Mouse (Mus musculus) macrophage (primary cell): Measurements from ENCODE around the gene Saxo2. TPM values are rescaled to one million over a fixed set of nuclear protein-coding genes. Genes with fewer than 3 reads are reported as not detected.

ENCODE experiments used
- H3K27ac ChIP-seq: fragments of 350-480 bp; formaldehyde crosslinking; 2 replicates; pipeline ENCODE4 v1.9.0; 2021
- H3K36me3 ChIP-seq: fragments of 350-480 bp; formaldehyde crosslinking; 2 replicates; pipeline ENCODE4 v1.9.0; 2021; ENCODE audit errors: inconsistent target
- H3K4me3 ChIP-seq: fragments of 350-480 bp; formaldehyde crosslinking; 2 replicates; pipeline ENCODE4 v1.9.0; 2021; ENCODE audit errors: inconsistent target
- H3K79me2 ChIP-seq: fragments of 350-480 bp; formaldehyde crosslinking; 2 replicates; pipeline ENCODE4 v1.9.0; 2021; ENCODE audit errors: inconsistent target
- WGBS: methylation state at CpG from one replicate; pipeline ENCODE4 v1.1.7; 2026; ENCODE audit warnings: inconsistent platforms; ENCODE audit not compliant: missing documents; 5-methylcytosine and 5-hydroxymethylcytosine counted together
- polyA plus RNA-seq: library from polyadenylated mRNA; stranded (reverse); fragments of 250-400 nt; gene quantifications from 3 replicates; pipeline ENCODE4 v1.2.4, GENCODE M21; 2018; ENCODE audit warnings: inconsistent platforms

Gene Saxo2
- polyA plus RNA-seq, 1 experiment from 2014 or later: 0.14 TPM

GRCm38 (mm10) chr7:82602008-82602407 lies 46.3 kb downstream of the Saxo2 start:
- H3K79me2 ChIP-seq: no peaks in the 10 kb centered on the region
- H3K27ac ChIP-seq: no peak overlapping the region
- WGBS: 0% methylated on average over 4 of the region's 4 CpGs
- H3K4me3 ChIP-seq: no peak overlapping the region
- no peaks in the 10 kb centered on the region for H3K36me3 ChIP-seq

DNA sequence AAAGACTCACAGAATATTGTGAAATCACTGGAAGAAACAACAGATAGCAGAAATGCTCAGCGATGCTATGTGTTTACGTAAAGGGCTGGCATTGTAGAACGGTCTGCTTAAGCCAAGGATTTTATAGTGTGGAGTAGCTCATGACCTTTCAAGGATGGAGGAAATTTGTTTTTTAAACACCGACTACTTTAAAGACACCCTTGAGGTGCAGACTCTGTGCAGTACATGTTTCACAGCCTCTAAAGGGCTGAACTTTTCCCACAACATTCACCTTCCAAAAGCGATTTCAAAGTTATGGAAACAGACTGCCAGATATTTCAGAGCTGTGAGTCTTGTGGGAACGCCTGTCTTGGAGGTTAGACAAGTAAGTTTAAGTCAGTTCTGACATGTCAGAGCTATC lies 57.4 kb downstream of the Saxo2 start:
- no peaks in the 10 kb centered on the region for H3K36me3 ChIP-seq
- no peak overlapping the region for H3K4me3 ChIP-seq
- no peak overlapping the region for H3K27ac ChIP-seq
- H3K79me2 ChIP-seq: no peaks in the 10 kb centered on the region
- WGBS: 93% methylated on average over 6 of the region's 6 CpGs

Other genes starting within 250 kb of the Saxo2 start
- 9.8 to 13.8 TPM (median 12.2 TPM) in 3 replicates for gene Efl1, start 86 bp upstream of the Saxo2 start, polyA plus RNA-seq
- gene Mex3b, start 218.8 kb upstream of the Saxo2 start, polyA plus RNA-seq: 4.9 to 19.3 TPM (median 6.0 TPM) in 3 replicates